Mouse (Mus musculus) heart, embryonic 14.5 days (tissue): Measurements from ENCODE around the gene Akr1c14. TPM values are rescaled to one million over a fixed set of nuclear protein-coding genes. Genes with fewer than 3 reads are reported as not detected.
"Not testable (repeated sequence)": the region's sequence is repeated elsewhere in the genome, so short reads cannot be mapped to it uniquely, and the experiment has no call there.

Source experiments
- ATAC-seq: fragments of 200-750 bp; cut with Nextera tagmentation; 2 replicates; pipeline ENCODE4 v1.8.0; 2017; ENCODE audit warnings: low read depth, moderate TSS enrichment; ENCODE audit not compliant: insufficient number of reproducible peaks, insufficient read depth, low FRiP score
- H3K27ac ChIP-seq, 2 experiments: fragments of 200-500 bp in 1 of 2; fragments of 300-500 bp in 1 of 2; sonication (generic) in 1 of 2; replicated peaks in 1 of 2; 2 replicates each; pipeline ENCODE4 v1.5.1; 2012 to 2014; ENCODE audit warnings: low read depth in 2 of 2, low read length in 2 of 2, control low read depth in 1 of 2, mild to moderate bottlenecking in 1 of 2, mixed read lengths in 1 of 2; ENCODE audit not compliant: control insufficient read depth in 1 of 2, insufficient read depth in 1 of 2
- H3K27me3 ChIP-seq: fragments of 300-500 bp; sonication (generic); 2 replicates; pipeline ENCODE4 v1.6.1; 2014; ENCODE audit warnings: mild to moderate bottlenecking, low read length, control low read depth; ENCODE audit not compliant: control insufficient read depth, insufficient read depth
- H3K36me3 ChIP-seq: fragments of 300-500 bp; sonication (generic); 2 replicates; pipeline ENCODE4 v1.6.1; 2014; ENCODE audit warnings: mild to moderate bottlenecking, control low read depth, low read length, mixed read lengths; ENCODE audit not compliant: control insufficient read depth, insufficient read depth
- H3K4me1 ChIP-seq, 2 experiments: fragments of 200-500 bp in 1 of 2; fragments of 300-500 bp in 1 of 2; sonication (generic) in 1 of 2; 2 replicates each; pipeline ENCODE4 v1.6.1; 2012 to 2014; ENCODE audit warnings: low read length in 2 of 2, control low read depth in 1 of 2, mixed read lengths in 1 of 2; ENCODE audit not compliant: control insufficient read depth in 2 of 2, insufficient read depth in 2 of 2
- H3K4me2 ChIP-seq: fragments of 300-500 bp; sonication (generic); 2 replicates; pipeline ENCODE4 v1.6.1; 2014; ENCODE audit warnings: mild to moderate bottlenecking, low read length
- H3K4me3 ChIP-seq, 2 experiments: fragments of 200-500 bp in 1 of 2; fragments of 300-500 bp in 1 of 2; sonication (generic) in 1 of 2; 2 replicates each; pipeline ENCODE4 v1.5.1; 2012 to 2014; ENCODE audit warnings: low read length in 2 of 2, mild to moderate bottlenecking in 2 of 2, control low read depth in 1 of 2, low read depth in 1 of 2, moderate library complexity in 1 of 2; ENCODE audit not compliant: control insufficient read depth in 1 of 2, insufficient read depth in 1 of 2
- H3K9ac ChIP-seq: fragments of 300-500 bp; sonication (generic); 2 replicates; pipeline ENCODE4 v1.6.1; 2014; ENCODE audit warnings: mild to moderate bottlenecking, low read length
- H3K9me3 ChIP-seq: fragments of 300-500 bp; sonication (generic); 2 replicates; pipeline ENCODE4 v1.6.1; 2016; ENCODE audit warnings: low read length, control low read depth; ENCODE audit not compliant: control insufficient read depth
- WGBS: fragments of 180-500 bp; shearing (Covaris S2); extraction: QIAGEN DNeasy Blood & Tissue Kit; methylation state at CpG from one replicate; pipeline ENCODE4 v1.1.7; 2014; 5-methylcytosine and 5-hydroxymethylcytosine counted together
- polyA plus RNA-seq: library from polyadenylated mRNA; unstranded; fragments of >200 nt; fragmentation: Nextera tagmentation; extraction: Ambion mirVana; gene quantifications from 2 replicates; pipeline ENCODE4 v1.2.1, GENCODE M21; 2014

Gene Akr1c14
- polyA plus RNA-seq, 1 experiment from 2014 or later = 3.1 TPM

- not testable (repeated sequence) for H3K9me3 ChIP-seq, ATAC-seq, H3K4me2 ChIP-seq, H3K9ac ChIP-seq, H3K27ac ChIP-seq, H3K4me3 ChIP-seq, H3K27me3 ChIP-seq, H3K4me1 ChIP-seq, H3K36me3 ChIP-seq
- 87% methylated on average over 6 of the region's 6 CpGs for WGBS
Observed at GRCm38 (mm10) chr13:4124471-4124870, 75.7 kb downstream of the Akr1c14 start.

- H3K27me3 ChIP-seq, H3K27ac ChIP-seq, H3K4me2 ChIP-seq, ATAC-seq, H3K9ac ChIP-seq, H3K36me3 ChIP-seq, H3K4me3 ChIP-seq, H3K4me1 ChIP-seq, H3K9me3 ChIP-seq: not testable (repeated sequence)
- WGBS = 94% methylated on average over 1 of the region's 1 CpGs
Observed at GRCm38 (mm10) chr13:4125846-4126245, 77.0 kb downstream of the Akr1c14 start.

GRCm38 (mm10) chr13:4129100-4129499, 80.3 kb downstream of the Akr1c14 start:
- no peaks in the 10 kb centered on the region for H3K27me3 ChIP-seq
- no peaks in the 10 kb centered on the region for H3K9me3 ChIP-seq
- H3K4me1 ChIP-seq = no peaks in the 10 kb centered on the region
- no peaks in the 10 kb centered on the region for H3K36me3 ChIP-seq
- no peak overlapping the region for H3K4me3 ChIP-seq
- H3K27ac ChIP-seq = no peak overlapping the region
- WGBS = 34% methylated on average over 5 of the region's 5 CpGs
- H3K4me2 ChIP-seq = no peak overlapping the region
- H3K9ac ChIP-seq = no peak overlapping the region
- no peak for ATAC-seq

GRCm38 (mm10) chr13:4131317-4131716, 82.5 kb downstream of the Akr1c14 start:
- no peaks in the 10 kb centered on the region for H3K9me3 ChIP-seq
- H3K27ac ChIP-seq = no peak overlapping the region
- no peak overlapping the region for H3K4me3 ChIP-seq
- H3K9ac ChIP-seq = no peak overlapping the region
- H3K36me3 ChIP-seq = no peaks in the 10 kb centered on the region
- no peaks in the 10 kb centered on the region for H3K27me3 ChIP-seq
- 51% methylated on average over 1 of the region's 1 CpGs for WGBS
- no peaks in the 10 kb centered on the region for H3K4me1 ChIP-seq
- no peak for ATAC-seq
- no peak overlapping the region for H3K4me2 ChIP-seq

- no peaks in the 10 kb centered on the region for H3K27me3 ChIP-seq
- H3K9ac ChIP-seq = no peak overlapping the region
- WGBS = 52% methylated on average over 3 of the region's 3 CpGs
- no peaks in the 10 kb centered on the region for H3K9me3 ChIP-seq
- no peaks in the 10 kb centered on the region for H3K4me1 ChIP-seq
- no peak overlapping the region for H3K27ac ChIP-seq
- ATAC-seq = no peak
- no peaks in the 10 kb centered on the region for H3K36me3 ChIP-seq
- no peak overlapping the region for H3K4me3 ChIP-seq
- no peak overlapping the region for H3K4me2 ChIP-seq
Observed at GRCm38 (mm10) chr13:4131721-4132120, 82.9 kb downstream of the Akr1c14 start.

GRCm38 (mm10) chr13:4133070-4133469, 84.3 kb downstream of the Akr1c14 start:
- Histone ChIP-seq H3K4me1 (no peaks in the 10 kb centered on the region), H3K27ac (no peak overlapping the region), H3K27me3 (no peaks in the 10 kb centered on the region), H3K4me3 (no peak overlapping the region), H3K36me3 (no peaks in the 10 kb centered on the region), H3K9me3 (no peaks in the 10 kb centered on the region), H3K4me2 (no peak overlapping the region), H3K9ac (no peak overlapping the region)
- no peak for ATAC-seq
- WGBS = 27% methylated on average over 2 of the region's 2 CpGs

Other genes with a start within 250 kb of the Akr1c14 start
- gene Calml3, start 244.7 kb upstream of the Akr1c14 start, polyA plus RNA-seq = not detected in 2 replicates
- not detected in 2 replicates for gene Calm4, start 211.3 kb upstream of the Akr1c14 start, polyA plus RNA-seq
- gene Calm5, start 194.8 kb upstream of the Akr1c14 start, polyA plus RNA-seq = not detected in 2 replicates
- 31.9 and 32.8 TPM in 2 replicates for gene Net1, start 130.8 kb upstream of the Akr1c14 start, polyA plus RNA-seq
- gene Tubal3, start 130.7 kb upstream of the Akr1c14 start, polyA plus RNA-seq = not detected in 2 replicates
- not detected in 2 replicates for gene Ucn3, start 103.7 kb upstream of the Akr1c14 start, polyA plus RNA-seq
- gene Akr1c18, start 101.6 kb downstream of the Akr1c14 start, polyA plus RNA-seq = 0.39 TPM in 1 of 2 replicates, not detected in the other
- gene Akr1c13, start 142.1 kb downstream of the Akr1c14 start, polyA plus RNA-seq = 1.2 and 2.8 TPM in 2 replicates
- gene Akr1c19, start 179.7 kb downstream of the Akr1c14 start, polyA plus RNA-seq = 1.4 and 1.6 TPM in 2 replicates
- gene Akr1c12, start 230.4 kb downstream of the Akr1c14 start, polyA plus RNA-seq = 0.42 and 0.85 TPM in 2 replicates